Mouse (Mus musculus): ENCODE results near the gene Coro2b. TPM values are rescaled to one million over a fixed set of nuclear protein-coding genes. Genes with fewer than 3 reads are reported as not detected.

Coro2b gene
- total and polyA plus RNA-seq, 2 experiments from 2014 or later, result 22.8 to 36.2 TPM

- Histone ChIP-seq H3K27ac (ENCODE audit: low read depth, low read length) (no peak overlapping the region), H3K4me3 (ENCODE audit: low read depth, low read length) (no peak overlapping the region), H3K4me1 (ENCODE audit: insufficient read depth, low read length) (no peaks in the 10 kb centered on the region), H3K36me3 (ENCODE audit: insufficient read depth, low read length) (peaks cover 24% of the 10 kb centered on the region; the same call in 1 of the 2 replicates), H3K9ac (replicated peaks; ENCODE audit: low read length, poor library complexity, severe bottlenecking) (no peak overlapping the region), H3K27me3 (ENCODE audit: insufficient read depth, low read length) (no peaks in the 10 kb centered on the region), H3K9me3 (ENCODE audit: low read length) (no peaks in the 10 kb centered on the region), H3K4me2 (ENCODE audit: low read depth, low read length, poor library complexity, severe bottlenecking) (no peak overlapping the region)
- DNase-seq (ENCODE audit: low spot score) (no peak), ATAC-seq (ENCODE audit: low FRiP score) (no peak)
- 74% methylated on average over 5 of the region's 5 CpGs for WGBS
- no peak for TF ChIP-seq CTCF (IDR thresholded peaks at IDR 0.05)
Observed at GRCm38 (mm10) chr9:62380351-62380750, 156.5 kb downstream of the Coro2b start.

GRCm38 (mm10) chr9:62377897-62378296, 158.9 kb downstream of the Coro2b start:
- no peak overlapping the region for H3K27ac ChIP-seq (ENCODE audit: low read depth, low read length)
- TF ChIP-seq CTCF (IDR thresholded peaks at IDR 0.05), result no peak
- ATAC-seq (ENCODE audit: low FRiP score), result no peak
- no peaks in the 10 kb centered on the region for H3K4me1 ChIP-seq (ENCODE audit: insufficient read depth, low read length)
- no peak for DNase-seq (ENCODE audit: low spot score)
- H3K4me3 ChIP-seq (ENCODE audit: low read depth, low read length), result no peak overlapping the region
- H3K4me2 ChIP-seq (ENCODE audit: low read depth, low read length, poor library complexity, severe bottlenecking), result no peak overlapping the region
- no peak overlapping the region for H3K9ac ChIP-seq (replicated peaks; ENCODE audit: low read length, poor library complexity, severe bottlenecking)
- H3K9me3 ChIP-seq (ENCODE audit: low read length), result no peaks in the 10 kb centered on the region
- no peaks in the 10 kb centered on the region for H3K27me3 ChIP-seq (ENCODE audit: insufficient read depth, low read length)
- H3K36me3 ChIP-seq (ENCODE audit: insufficient read depth, low read length), result peaks cover 35% of the 10 kb centered on the region
- WGBS, result 94% methylated on average over 10 of the region's 10 CpGs

GRCm38 (mm10) chr9:62374276-62374675, 162.6 kb downstream of the Coro2b start:
- WGBS, result 79% methylated on average over 3 of the region's 3 CpGs
- H3K4me2 ChIP-seq (ENCODE audit: low read depth, low read length, poor library complexity, severe bottlenecking), result no peak overlapping the region
- peaks cover 31% of the 10 kb centered on the region for H3K36me3 ChIP-seq (ENCODE audit: insufficient read depth, low read length)
- no peaks in the 10 kb centered on the region for H3K27me3 ChIP-seq (ENCODE audit: insufficient read depth, low read length)
- no peak for DNase-seq (ENCODE audit: low spot score)
- H3K27ac ChIP-seq (ENCODE audit: low read depth, low read length), result no peak overlapping the region
- TF ChIP-seq CTCF (IDR thresholded peaks at IDR 0.05), result no peak
- H3K4me1 ChIP-seq (ENCODE audit: insufficient read depth, low read length), result 0 out of 2 replicates have a peak, but pooled peaks cover 4% of the 10 kb centered on the region
- no peak overlapping the region for H3K4me3 ChIP-seq (ENCODE audit: low read depth, low read length)
- H3K9me3 ChIP-seq (ENCODE audit: low read length), result no peaks in the 10 kb centered on the region
- no peak overlapping the region for H3K9ac ChIP-seq (replicated peaks; ENCODE audit: low read length, poor library complexity, severe bottlenecking)
- no peak for ATAC-seq (ENCODE audit: low FRiP score)

GRCm38 (mm10) chr9:62373222-62374123, 163.4 kb downstream of the Coro2b start:
- Histone ChIP-seq H3K4me1 (ENCODE audit: insufficient read depth, low read length) (0 out of 2 replicates have a peak, but pooled peaks cover 4% of the 10 kb centered on the region), H3K4me2 (ENCODE audit: low read depth, low read length, poor library complexity, severe bottlenecking) (no peak overlapping the region), H3K27me3 (ENCODE audit: insufficient read depth, low read length) (no peaks in the 10 kb centered on the region), H3K9ac (replicated peaks; ENCODE audit: low read length, poor library complexity, severe bottlenecking) (no peak overlapping the region), H3K9me3 (ENCODE audit: low read length) (no peaks in the 10 kb centered on the region), H3K27ac (ENCODE audit: low read depth, low read length) (no peak overlapping the region), H3K4me3 (ENCODE audit: low read depth, low read length) (no peak overlapping the region), H3K36me3 (ENCODE audit: insufficient read depth, low read length) (peaks cover 31% of the 10 kb centered on the region)
- ATAC-seq (ENCODE audit: low FRiP score) (no peak), DNase-seq (ENCODE audit: low spot score) (peak; percentile 39)
- WGBS, result 57% methylated on average over 18 of the region's 18 CpGs
- TF ChIP-seq CTCF (IDR thresholded peaks at IDR 0.05), result peak; percentile 75

GRCm38 (mm10) chr9:62372556-62373221, 164.2 kb downstream of the Coro2b start:
- ATAC-seq (ENCODE audit: low FRiP score) (no peak), DNase-seq (ENCODE audit: low spot score) (no peak)
- H3K4me1 ChIP-seq (ENCODE audit: insufficient read depth, low read length), result peaks cover 11% of the 10 kb centered on the region
- no peaks in the 10 kb centered on the region for H3K27me3 ChIP-seq (ENCODE audit: insufficient read depth, low read length)
- no peak overlapping the region for H3K27ac ChIP-seq (ENCODE audit: low read depth, low read length)
- H3K4me3 ChIP-seq (ENCODE audit: low read depth, low read length), result no peak overlapping the region
- no peak overlapping the region for H3K4me2 ChIP-seq (ENCODE audit: low read depth, low read length, poor library complexity, severe bottlenecking)
- TF ChIP-seq CTCF (IDR thresholded peaks at IDR 0.05), result no peak
- no peak overlapping the region for H3K9ac ChIP-seq (replicated peaks; ENCODE audit: low read length, poor library complexity, severe bottlenecking)
- no peaks in the 10 kb centered on the region for H3K9me3 ChIP-seq (ENCODE audit: low read length)
- WGBS, result 85% methylated on average over 9 of the region's 9 CpGs
- H3K36me3 ChIP-seq (ENCODE audit: insufficient read depth, low read length), result peaks cover 26% of the 10 kb centered on the region
